Mouse (Mus musculus): Measurements from ENCODE around the gene Dio2.

The Dio2 gene

GRCm38 (mm10) chr12:90738388-90739223 is at the start of gene Dio2:
Gene Dio2 (minus strand): TSS chr12:90738438.
- DNase-seq: peak; percentile 69

GRCm38 (mm10) chr12:90781438-90781837 is 43.2 kb upstream of the Dio2 start:
- no peak for DNase-seq

GRCm38 (mm10) chr12:90744752-90745151 is 6.5 kb upstream of the Dio2 start:
- no peak for DNase-seq

- DNase-seq: no peak
Measured at GRCm38 (mm10) chr12:90743633-90744032, 5.4 kb upstream of the Dio2 start.

- peak; percentile 80 for DNase-seq
Measured at GRCm38 (mm10) chr12:90740468-90740867, 2.2 kb upstream of the Dio2 start.

GRCm38 (mm10) chr12:90737932-90738331 is 306 bp downstream of the Dio2 start:
- DNase-seq: peak; percentile 67

GRCm38 (mm10) chr12:90735447-90735846 is 2.8 kb downstream of the Dio2 start:
- DNase-seq: no peak

- no peak for DNase-seq
Measured at GRCm38 (mm10) chr12:90734503-90734902, 3.7 kb downstream of the Dio2 start.

GRCm38 (mm10) chr12:90733721-90734120 is 4.5 kb downstream of the Dio2 start:
- DNase-seq: no peak

GRCm38 (mm10) chr12:90729648-90730047 is 8.6 kb downstream of the Dio2 start:
- peak; percentile 65 for DNase-seq

GRCm38 (mm10) chr12:90725107-90725506 is 13.1 kb downstream of the Dio2 start:
- DNase-seq: no peak

- DNase-seq: no peak
Measured at GRCm38 (mm10) chr12:90724644-90725043, 13.6 kb downstream of the Dio2 start.

GRCm38 (mm10) chr12:90694135-90694534 is 44.1 kb downstream of the Dio2 start:
- DNase-seq: no peak
